Mouse (Mus musculus) thymus, postnatal 25 days (tissue): ENCODE measurements around the gene Pdlim4.
"Not testable (repeated sequence)": the region's sequence is repeated elsewhere in the genome, so short reads cannot be mapped to it uniquely, and the experiment has no call there.

Experiments used
- DNase-seq: peaks from one replicate; pipeline ENCODE4 v3.0.0; 2022

Gene Pdlim4

GRCm38 (mm10) chr11:54008416-54008920, 60.3 kb downstream of the Pdlim4 start:
- DNase-seq: no peak

GRCm38 (mm10) chr11:54007717-54008116, 61.1 kb downstream of the Pdlim4 start:
- no peak for DNase-seq

GRCm38 (mm10) chr11:54006901-54007300, 61.9 kb downstream of the Pdlim4 start:
- no peak for DNase-seq

GRCm38 (mm10) chr11:54006362-54006761, 62.5 kb downstream of the Pdlim4 start:
- not testable (repeated sequence) for DNase-seq
